ENCODE assay signal across 34 mouse cellular contexts in genomic region chr10:126015644-126016043, GRCm38 (mm10). TPM values are rescaled to one million over a fixed set of nuclear protein-coding genes. Genes with fewer than 3 reads are reported as not detected.
DNase-seq lines count a peak whose midpoint lies in the region; ATAC-seq and TF ChIP-seq lines count a peak whose summit lies in the region.
"Had no signal": no experiment of that assay in that cellular context is flagged by ENCODE, and none has a peak within 500 bp of the region (broad histone marks: within the 10 kb centered on the region; RNA-seq: fewer than 3 reads in every experiment).

No protein-coding gene starts in this region.

- no peaks in the 10 kb centered on the region for H3K4me1 ChIP-seq in lung, embryonic 14.5 days (ENCODE audit: insufficient read depth)
- no peaks in the 10 kb centered on the region for H3K4me1 ChIP-seq in limb, embryonic 11.5 days (ENCODE audit: control insufficient read depth, insufficient read depth, low read length)
- H3K4me1 ChIP-seq: embryonic facial prominence, embryonic 12.5 days; heart, embryonic 15.5 days; intestine, embryonic 15.5 days; midbrain, embryonic 10.5 days; neural tube, embryonic 12.5 days had no signal

- TF ChIP-seq CTCF in lung, embryonic 14.5 days (IDR thresholded peaks at IDR 0.05; ENCODE audit: low read depth): no peak

- peaks cover 58% of the 10 kb centered on the region for H3K36me3 ChIP-seq in lung, embryonic 14.5 days (ENCODE audit: insufficient read depth)
- peaks cover 24% of the 10 kb centered on the region for H3K36me3 ChIP-seq in limb, embryonic 11.5 days (ENCODE audit: control insufficient read depth, insufficient read depth, low read length)
- H3K36me3 ChIP-seq: heart, embryonic 15.5 days had no signal

- WGBS in lung, embryonic 14.5 days: 85% methylated on average over 6 of the region's 6 CpGs
- 92% methylated on average over 6 of the region's 6 CpGs for WGBS in limb, embryonic 11.5 days

- no peak overlapping the region for H3K4me2 ChIP-seq in lung, embryonic 14.5 days
- no peak overlapping the region for H3K4me2 ChIP-seq in limb, embryonic 11.5 days (ENCODE audit: low read depth, severe bottlenecking)
- H3K4me2 ChIP-seq: embryonic facial prominence, embryonic 12.5 days; heart, embryonic 15.5 days; intestine, embryonic 15.5 days; neural tube, embryonic 12.5 days had no signal

- H3K27me3 ChIP-seq in lung, embryonic 14.5 days (ENCODE audit: insufficient read depth, low read length): no peaks in the 10 kb centered on the region
- no peaks in the 10 kb centered on the region for H3K27me3 ChIP-seq in limb, embryonic 11.5 days (ENCODE audit: control insufficient read depth, insufficient read depth, low read length)
- H3K27me3 ChIP-seq: CH12.LX; embryonic facial prominence, embryonic 12.5 days; heart, embryonic 15.5 days; intestine, embryonic 15.5 days; neural tube, embryonic 12.5 days had no signal

- H3K9ac ChIP-seq in lung, embryonic 14.5 days: no peak overlapping the region
- H3K9ac ChIP-seq in limb, embryonic 11.5 days (ENCODE audit: low read length): no peak overlapping the region
- H3K9ac ChIP-seq: embryonic facial prominence, embryonic 12.5 days; heart, embryonic 15.5 days; intestine, embryonic 15.5 days; liver, embryonic 14.5 days; neural tube, embryonic 12.5 days had no signal

- no peak overlapping the region for H3K4me3 ChIP-seq in lung, embryonic 14.5 days (ENCODE audit: low read depth, low read length)
- H3K4me3 ChIP-seq in limb, embryonic 11.5 days (ENCODE audit: low read depth, low read length): no peak overlapping the region
- H3K4me3 ChIP-seq: embryonic facial prominence, embryonic 12.5 days; erythroblast, embryonic 14.5 days; heart, embryonic 10.5 days; heart, embryonic 15.5 days; intestine, embryonic 15.5 days; layer of hippocampus, adult 2 months; midbrain, embryonic 10.5 days; myocyte; neural tube, embryonic 12.5 days had no signal

- no peaks in the 10 kb centered on the region for H3K9me3 ChIP-seq in lung, embryonic 14.5 days (ENCODE audit: low read depth, low read length)
- H3K9me3 ChIP-seq in limb, embryonic 11.5 days (ENCODE audit: control insufficient read depth, low read length): no peaks in the 10 kb centered on the region
- H3K9me3 ChIP-seq: embryonic facial prominence, embryonic 12.5 days; heart, embryonic 10.5 days; heart, embryonic 15.5 days; intestine, embryonic 15.5 days; midbrain, embryonic 10.5 days; neural tube, embryonic 12.5 days had no signal

- intact Hi-C loops in left cerebral cortex, postnatal 36 days (cut with DNase I): no loop called here

- peak; percentile 29; the same call in 1 of the 2 replicates for ATAC-seq in frontal cortex, adult (ENCODE audit: low TSS enrichment)
- ATAC-seq in lung, embryonic 14.5 days (ENCODE audit: insufficient read depth): peak; percentile 53; the same call in 1 of the 2 replicates
- 0 out of 2 replicates have a peak, but pooled peaks have one; percentile 53 for ATAC-seq in limb, embryonic 11.5 days (ENCODE audit: insufficient number of reproducible peaks, low FRiP score, low TSS enrichment, low read depth)
- ATAC-seq: activated CD4-positive, CD25-positive, alpha-beta regulatory T cell, adult 4 months; forebrain, embryonic 16.5 days; hindbrain, embryonic 16.5 days; intestine, embryonic 15.5 days had no signal

- no peak overlapping the region for H3K27ac ChIP-seq in lung, embryonic 14.5 days (ENCODE audit: low read depth)
- no peak overlapping the region for H3K27ac ChIP-seq in limb, embryonic 11.5 days (replicated peaks; ENCODE audit: low read depth, low read length)
- H3K27ac ChIP-seq: embryonic facial prominence, embryonic 12.5 days; heart, embryonic 10.5 days; heart, embryonic 15.5 days; intestine, embryonic 15.5 days; layer of hippocampus, adult 2 months; liver, embryonic 14.5 days; midbrain, embryonic 10.5 days; neural tube, embryonic 12.5 days had no signal

- no peak for DNase-seq in frontal cortex, postnatal 36 days (ENCODE audit: low spot score in 2 of 2)
- no peak for DNase-seq in lung, embryonic 14.5 days
- DNase-seq in lung, postnatal 25 days (ENCODE audit: low spot score): no peak
- no peak for DNase-seq in limb, embryonic 11.5 days (ENCODE audit: low spot score)
- no peak for DNase-seq in left cerebral cortex, postnatal 36 days (ENCODE audit: low spot score in 2 of 2)
- no peak for DNase-seq in embryo, embryonic 10 days (ENCODE audit: low spot score)
- DNase-seq: adrenal gland, adult 2 months; adrenal gland, postnatal 36 days; cerebellum, adult 11 months; cerebellum, adult 9-11 months; gastrocnemius, postnatal 10 days; kidney, adult 9 months; kidney, postnatal 36 days; liver; lung, adult 2 months; lung, postnatal 14 days; right cerebral cortex, adult 18-20 months; spleen, adult 18-20 months; thymus, postnatal 14 days had no signal

RNA-seq across cellular contexts. Expression of gene Lrig3, which starts 49.7 kb away (rescaled TPM):
- 12.0 and 12.1 TPM in 2 replicates for polyA plus RNA-seq in lung, embryonic 14.5 days (2014; fragmentation: Nextera tagmentation; extraction: Ambion mirVana)
- 57.1 and 59.3 TPM in 2 replicates for polyA plus RNA-seq in limb, embryonic 11.5 days (2014; fragmentation: Nextera tagmentation; extraction: Ambion mirVana)
- total RNA-seq in left cerebral cortex, postnatal 36 days (2021): 1 to 10 TPM; 3.4 TPM
- total RNA-seq: CH12.LX had no signal
- polyA plus RNA-seq: activated CD4-positive, CD25-positive, alpha-beta regulatory T cell, adult 4 months; erythroblast, embryonic 14.5 days had no signal
